Mouse (Mus musculus): Measurements from ENCODE around the gene Tbc1d24.

DNA sequence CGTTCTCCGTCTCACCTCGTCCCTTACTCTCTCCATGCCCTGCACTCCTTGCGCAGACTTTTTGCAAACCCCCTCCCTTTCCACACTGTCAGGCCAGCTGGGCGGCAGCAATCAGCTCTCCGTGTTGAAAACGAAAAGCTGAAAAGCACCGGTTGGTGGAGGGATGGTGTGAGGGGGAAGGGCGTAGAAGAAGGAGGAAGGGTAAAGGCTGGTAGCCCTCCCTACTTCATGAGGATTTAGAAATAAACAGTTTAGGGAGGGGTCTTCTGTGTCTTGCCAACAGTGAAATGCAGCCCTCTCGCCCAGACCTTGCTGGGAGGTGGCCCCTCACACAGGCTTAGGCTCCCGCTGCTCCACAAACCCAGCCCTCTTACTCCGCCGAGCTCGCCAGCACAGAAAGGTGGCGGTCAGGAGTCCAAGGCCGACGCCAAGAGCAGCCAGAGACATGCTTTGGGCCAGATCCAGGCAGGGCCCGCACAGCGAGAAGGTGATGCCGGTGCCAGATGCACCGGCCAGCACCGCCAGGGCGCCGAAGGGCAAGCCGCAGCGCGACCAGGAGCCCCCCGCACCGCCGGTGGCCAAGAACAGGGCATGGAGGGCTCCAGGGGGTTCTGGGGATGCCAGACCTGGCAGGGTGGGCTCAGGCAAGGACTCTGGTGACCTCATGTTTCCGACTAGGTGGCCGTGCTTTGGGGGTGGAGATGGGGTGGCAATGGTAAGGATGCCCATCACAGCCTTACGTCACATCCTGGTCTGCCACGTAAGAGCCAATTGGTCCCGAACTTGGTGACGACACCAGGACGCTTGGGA lies 6.5 kb upstream of the Tbc1d24 start:
- TF ChIP-seq CTCF (IDR thresholded peaks at IDR 0.05; ENCODE audit: borderline replicate concordance, insufficient read depth, low read length): no peak
- peak; percentile 32; the same call in 1 of the 2 replicates for TF ChIP-seq POLR2A (IDR thresholded peaks at IDR 0.05; ENCODE audit: low read depth, low read length)

Measured in embryonic fibroblast, embryonic 13.5 days (primary cell).